Mouse (Mus musculus) forebrain, embryonic 16.5 days (tissue): ENCODE measurements around the gene Stxbp1. TPM values are rescaled to one million over a fixed set of nuclear protein-coding genes. Genes with fewer than 3 reads are reported as not detected.

Experiments used
- ATAC-seq: fragments of 200-750 bp; cut with Nextera tagmentation; 2 replicates; pipeline ENCODE4 v1.8.0; 2017; ENCODE audit warnings: mild to moderate bottlenecking, moderate library complexity
- H3K27ac ChIP-seq: fragments of 300-500 bp; sonication (generic); 2 replicates; pipeline ENCODE4 v1.5.1; 2014; ENCODE audit warnings: low read length, control low read depth
- H3K27me3 ChIP-seq: fragments of 300-500 bp; sonication (generic); replicated peaks from 2 replicates; pipeline ENCODE4 v1.6.1; 2014; ENCODE audit warnings: low read length; ENCODE audit not compliant: control insufficient read depth, insufficient read depth
- H3K36me3 ChIP-seq: fragments of 300-500 bp; sonication (generic); 2 replicates; pipeline ENCODE4 v1.6.1; 2014; ENCODE audit not compliant: control insufficient read depth, insufficient read depth
- H3K4me1 ChIP-seq: fragments of 300-500 bp; sonication (generic); replicated peaks from 2 replicates; pipeline ENCODE4 v1.6.1; 2014; ENCODE audit warnings: low read length; ENCODE audit not compliant: control insufficient read depth, insufficient read depth
- H3K4me2 ChIP-seq: fragments of 300-500 bp; sonication (generic); 2 replicates; pipeline ENCODE4 v1.6.1; 2014; ENCODE audit warnings: mild to moderate bottlenecking, low read length, control low read depth
- H3K4me3 ChIP-seq: fragments of 300-500 bp; sonication (generic); replicated peaks from 2 replicates; pipeline ENCODE4 v1.5.1; 2014; ENCODE audit warnings: mild to moderate bottlenecking, low read length, control low read depth
- H3K9ac ChIP-seq: fragments of 300-500 bp; sonication (generic); replicated peaks from 2 replicates; pipeline ENCODE4 v1.6.1; 2014; ENCODE audit warnings: low read depth, low read length, control low read depth
- H3K9me3 ChIP-seq: fragments of 300-500 bp; sonication (generic); 2 replicates; pipeline ENCODE4 v1.6.1; 2016; ENCODE audit warnings: low read length; ENCODE audit not compliant: control insufficient read depth
- WGBS: fragments of 180-500 bp; shearing (Covaris S2); extraction: QIAGEN DNeasy Blood & Tissue Kit; methylation state at CpG from one replicate; pipeline ENCODE4 v1.1.7; 2014; 5-methylcytosine and 5-hydroxymethylcytosine counted together
- polyA plus RNA-seq: library from polyadenylated mRNA; unstranded; fragments of >200 nt; fragmentation: Nextera tagmentation; extraction: Ambion mirVana; gene quantifications from 2 replicates; pipeline ENCODE4 v1.2.1, GENCODE M21; 2015

Gene Stxbp1
- polyA plus RNA-seq, 1 experiment from 2014 or later = 251 TPM

- H3K4me2 ChIP-seq = peak overlapping the region; percentile 26; the same call in 1 of the 2 replicates
- peak; percentile 44 for ATAC-seq
- H3K4me3 ChIP-seq = peak overlapping the region; percentile 79; the same call in 1 of the 2 replicates
- no peaks in the 10 kb centered on the region for H3K27me3 ChIP-seq
- 16% methylated on average over 5 of the region's 6 CpGs for WGBS
- peaks cover 17% of the 10 kb centered on the region for H3K4me1 ChIP-seq
- H3K9ac ChIP-seq = no peak overlapping the region
- H3K36me3 ChIP-seq = peaks cover 14% of the 10 kb centered on the region
- H3K9me3 ChIP-seq = no peaks in the 10 kb centered on the region
- no peak overlapping the region for H3K27ac ChIP-seq
These were observed 90.4 kb downstream of the Stxbp1 start for GRCm38 (mm10) chr2:32756674-32757055.

GRCm38 (mm10) chr2:32752181-32752580, 94.9 kb downstream of the Stxbp1 start:
- Histone ChIP-seq H3K9me3 (no peaks in the 10 kb centered on the region), H3K36me3 (peaks cover 15% of the 10 kb centered on the region; the same call in 1 of the 2 replicates), H3K4me1 (peaks cover 8% of the 10 kb centered on the region), H3K4me2 (no peak overlapping the region), H3K27ac (no peak overlapping the region), H3K4me3 (no peak overlapping the region), H3K27me3 (no peaks in the 10 kb centered on the region), H3K9ac (no peak overlapping the region)
- whole genome bisulfite sequencing = 67% methylated on average over 10 of the region's 10 CpGs
- no peak for ATAC-seq

GRCm38 (mm10) chr2:32751665-32752033, 95.4 kb downstream of the Stxbp1 start:
- Histone ChIP-seq H3K4me2 (peak overlapping the region; percentile 48), H3K27me3 (no peaks in the 10 kb centered on the region), H3K4me3 (peak overlapping the region; percentile 18), H3K4me1 (peaks cover 8% of the 10 kb centered on the region), H3K9ac (0 out of 2 replicates have a peak overlapping the region, but pooled peaks have one; percentile 19), H3K36me3 (peaks cover 18% of the 10 kb centered on the region; the same call in 1 of the 2 replicates), H3K9me3 (no peaks in the 10 kb centered on the region), H3K27ac (no peak overlapping the region)
- 24% methylated on average over 8 of the region's 10 CpGs for WGBS
- ATAC-seq = no peak

DNA sequence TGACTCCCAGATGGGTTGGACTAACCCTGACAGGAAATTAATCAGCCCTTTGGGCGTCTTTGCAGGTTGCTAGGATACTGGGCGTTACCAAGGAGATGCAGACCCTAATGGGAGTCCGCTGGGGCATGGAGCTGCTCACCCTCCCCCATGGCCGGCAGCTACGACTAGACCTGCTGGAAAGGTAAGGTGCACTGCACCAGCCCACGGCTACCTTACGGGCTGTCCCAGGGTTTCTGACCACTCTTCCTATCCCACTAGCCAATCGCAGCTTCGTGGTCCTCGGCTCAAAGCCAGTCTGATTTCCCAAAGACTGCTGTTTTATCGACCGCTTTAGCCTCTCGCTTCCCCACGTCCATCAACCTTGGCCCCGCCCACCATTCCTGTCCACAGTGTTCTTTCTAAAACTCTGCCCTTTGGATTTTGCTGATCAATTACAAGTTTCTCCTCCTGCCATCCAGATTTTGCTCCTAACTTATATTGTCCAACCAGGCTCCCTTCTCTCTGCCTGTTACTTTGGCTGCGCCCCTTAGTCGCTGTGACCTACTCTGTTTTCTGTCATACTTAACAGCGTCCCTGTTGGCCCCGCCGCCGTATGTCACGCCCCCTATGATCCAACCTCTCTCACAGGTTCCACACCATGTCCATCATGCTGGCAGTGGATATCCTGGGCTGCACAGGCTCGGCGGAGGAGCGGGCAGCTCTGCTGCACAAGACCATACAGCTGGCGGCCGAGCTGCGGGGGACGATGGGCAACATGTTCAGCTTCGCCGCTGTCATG, 96.0 kb downstream of the Stxbp1 start:
- Histone ChIP-seq H3K9ac (peak overlapping the region; percentile 30; the same call in 1 of the 2 replicates), H3K4me3 (peak overlapping the region; percentile 18), H3K4me1 (peaks cover 8% of the 10 kb centered on the region), H3K27ac (no peak overlapping the region; the same call in 1 of the 2 replicates), H3K27me3 (no peaks in the 10 kb centered on the region), H3K9me3 (no peaks in the 10 kb centered on the region), H3K4me2 (peak overlapping the region; percentile 48), H3K36me3 (peaks cover 18% of the 10 kb centered on the region; the same call in 1 of the 2 replicates)
- peak; percentile 71 for ATAC-seq
- 4% methylated on average over 31 of the region's 31 CpGs for WGBS

- 72% methylated on average over 7 of the region's 7 CpGs for WGBS
- ATAC-seq = no peak
- no peak overlapping the region for H3K4me2 ChIP-seq
- H3K27ac ChIP-seq = no peak overlapping the region
- no peaks in the 10 kb centered on the region for H3K9me3 ChIP-seq
- H3K4me1 ChIP-seq = peaks cover 8% of the 10 kb centered on the region
- no peak overlapping the region for H3K9ac ChIP-seq
- peaks cover 21% of the 10 kb centered on the region; the same call in 1 of the 2 replicates for H3K36me3 ChIP-seq
- no peak overlapping the region for H3K4me3 ChIP-seq
- no peaks in the 10 kb centered on the region for H3K27me3 ChIP-seq
These were observed 96.8 kb downstream of the Stxbp1 start for GRCm38 (mm10) chr2:32750199-32750598.

GRCm38 (mm10) chr2:32749082-32749481, 98.0 kb downstream of the Stxbp1 start:
- H3K27ac ChIP-seq = no peak overlapping the region
- peaks cover 8% of the 10 kb centered on the region for H3K4me1 ChIP-seq
- no peak overlapping the region for H3K9ac ChIP-seq
- H3K4me2 ChIP-seq = no peak overlapping the region
- WGBS = 89% methylated on average over 16 of the region's 16 CpGs
- peaks cover 15% of the 10 kb centered on the region; the same call in 1 of the 2 replicates for H3K36me3 ChIP-seq
- no peak for ATAC-seq
- H3K27me3 ChIP-seq = no peaks in the 10 kb centered on the region
- H3K4me3 ChIP-seq = no peak overlapping the region
- H3K9me3 ChIP-seq = no peaks in the 10 kb centered on the region

DNA sequence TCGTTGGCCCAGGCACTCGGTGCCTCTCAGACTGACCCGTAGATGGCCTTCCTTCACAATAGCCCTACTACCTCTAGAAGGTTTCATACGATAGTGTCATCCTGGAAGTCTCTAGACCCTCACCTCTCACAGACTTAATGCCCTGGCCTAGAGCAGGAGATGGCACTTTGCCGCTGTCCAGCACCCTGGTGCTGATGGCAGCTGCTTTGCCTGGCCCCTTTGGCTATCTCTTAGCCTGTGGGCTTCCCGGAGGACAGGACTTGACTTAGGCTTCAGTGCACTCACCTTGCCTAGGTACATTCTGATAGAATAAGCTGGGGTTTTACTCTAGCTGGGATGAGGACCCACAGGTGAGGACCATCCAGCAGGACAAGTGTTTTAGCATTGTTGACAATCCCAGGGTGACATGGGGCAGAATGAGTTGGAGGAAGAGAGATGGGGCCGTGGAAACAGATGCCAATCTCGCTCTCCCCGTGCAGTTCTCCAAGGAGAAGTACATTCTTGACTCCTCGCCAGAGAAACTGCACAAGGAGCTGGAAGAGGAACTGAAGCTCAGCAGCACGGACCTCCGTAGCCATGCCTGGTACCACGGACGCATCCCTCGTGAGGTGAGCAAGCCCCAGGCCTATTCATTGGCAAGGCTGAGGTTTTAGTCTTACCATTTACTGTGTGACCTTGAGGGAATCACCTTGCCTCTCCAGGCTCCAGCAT, 102.6 kb downstream of the Stxbp1 start:
- H3K9me3 ChIP-seq = no peaks in the 10 kb centered on the region
- no peak for ATAC-seq
- H3K4me3 ChIP-seq = no peak overlapping the region
- H3K27me3 ChIP-seq = no peaks in the 10 kb centered on the region
- H3K36me3 ChIP-seq = peaks cover 8% of the 10 kb centered on the region; the same call in 1 of the 2 replicates
- H3K9ac ChIP-seq = no peak overlapping the region
- WGBS = 77% methylated on average over 15 of the region's 15 CpGs
- H3K4me1 ChIP-seq = peaks cover 22% of the 10 kb centered on the region
- no peak overlapping the region for H3K27ac ChIP-seq
- H3K4me2 ChIP-seq = no peak overlapping the region

DNA sequence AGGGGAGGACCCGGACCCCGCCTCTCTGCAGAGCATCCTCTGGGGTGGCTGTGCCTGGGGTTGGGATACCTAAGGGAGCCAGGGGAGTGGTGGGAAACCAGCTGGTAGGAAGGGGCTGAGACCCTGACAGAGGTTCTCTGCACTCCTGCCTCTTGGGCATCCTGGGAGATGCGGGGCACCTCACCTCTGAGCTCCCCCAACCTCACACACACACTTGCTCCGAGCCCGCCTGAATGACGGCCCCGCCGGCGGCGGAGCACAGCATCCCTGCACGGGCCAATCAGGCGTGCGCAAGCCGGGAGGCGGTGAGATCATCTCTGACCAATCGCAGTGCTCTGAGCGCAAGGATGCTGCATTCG, 104.9 kb downstream of the Stxbp1 start:
- Histone ChIP-seq H3K27me3 (no peaks in the 10 kb centered on the region), H3K36me3 (peaks cover 6% of the 10 kb centered on the region; the same call in 1 of the 2 replicates), H3K27ac (peak overlapping the region; percentile 86), H3K9me3 (no peaks in the 10 kb centered on the region), H3K4me1 (peaks cover 22% of the 10 kb centered on the region), H3K9ac (peak overlapping the region; percentile 87), H3K4me2 (peak overlapping the region; percentile 85), H3K4me3 (peak overlapping the region; percentile 84)
- ATAC-seq = peak; percentile 95
- 4% methylated on average over 17 of the region's 18 CpGs for WGBS
